Mouse (Mus musculus) megakaryocyte, embryonic 14.5 days (primary cell): ENCODE measurements at regions not wholly inside any gene's neighbourhood (a gene's known extent, or its start where the extent isn't known, plus 50 kb on each side); places are given as distances from the start of the nearest gene placed in this dataset.

ENCODE experiments used
- FLI1 ChIP-seq: IDR thresholded peaks from 2 replicates; pipeline ENCODE4 v1.6.1; 2012; ENCODE audit warnings: low read length, inconsistent platforms, mixed read lengths
- GATA1 ChIP-seq: IDR thresholded peaks from 3 replicates; pipeline ENCODE4 v1.6.1; 2012; ENCODE audit warnings: mixed read lengths, low read length, inconsistent platforms, borderline replicate concordance

DNA sequence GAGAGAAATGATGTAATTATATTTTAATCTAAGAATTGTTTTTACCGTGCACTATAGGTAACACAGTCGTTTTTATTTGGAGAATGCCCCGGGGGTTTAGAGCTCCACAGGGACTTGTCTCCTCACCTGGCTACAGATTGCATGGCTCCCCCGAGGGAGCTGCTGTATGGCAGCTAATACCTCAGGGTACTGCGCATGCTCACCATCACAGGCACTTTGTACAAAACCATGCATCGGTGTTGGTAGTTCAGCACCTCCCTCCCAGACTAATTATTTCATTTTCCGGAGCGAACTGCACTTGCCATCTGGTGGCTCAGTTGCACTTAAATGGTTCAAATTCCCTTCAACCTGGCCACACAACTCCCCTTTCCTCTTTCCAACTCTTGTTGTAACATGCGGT is 281.9 kb downstream of the Fam173b start:
- TF ChIP-seq GATA1 (no peak), FLI1 (no peak)
